Mouse (Mus musculus): ENCODE data around the gene Shisa4.

- no peak for TF ChIP-seq MYOD1 (IDR thresholded peaks at IDR 0.05; ENCODE audit: control insufficient read depth in 1 of 3, insufficient read length in 2 of 3, low read depth in 2 of 3)
- TF ChIP-seq POLR2A (IDR thresholded peaks at IDR 0.05; ENCODE audit: insufficient read length, low read depth) = no peak
- no peak for TF ChIP-seq USF1 (IDR thresholded peaks at IDR 0.05; ENCODE audit: low read depth)
- no peak for TF ChIP-seq POLR2AphosphoS2 (IDR thresholded peaks at IDR 0.05; ENCODE audit: insufficient read length, low read depth)
- no peak for TF ChIP-seq MAX (IDR thresholded peaks at IDR 0.05; ENCODE audit: low read depth)
Measured at GRCm38 (mm10) chr1:135359071-135359470, 16.0 kb downstream of the Shisa4 start.
